Mouse (Mus musculus): ENCODE measurements around the gene Zic1. TPM values are rescaled to one million over a fixed set of nuclear protein-coding genes. Genes with fewer than 3 reads are reported as not detected.

Gene Zic1
- polyA plus RNA-seq (2014; fragmentation: Illumina TruSeq; extraction: RNeasy Lipid Tissue Mini Kit (QIAGEN cat#74804); ENCODE audit: low read depth, low replicate concordance): not detected

DNA sequence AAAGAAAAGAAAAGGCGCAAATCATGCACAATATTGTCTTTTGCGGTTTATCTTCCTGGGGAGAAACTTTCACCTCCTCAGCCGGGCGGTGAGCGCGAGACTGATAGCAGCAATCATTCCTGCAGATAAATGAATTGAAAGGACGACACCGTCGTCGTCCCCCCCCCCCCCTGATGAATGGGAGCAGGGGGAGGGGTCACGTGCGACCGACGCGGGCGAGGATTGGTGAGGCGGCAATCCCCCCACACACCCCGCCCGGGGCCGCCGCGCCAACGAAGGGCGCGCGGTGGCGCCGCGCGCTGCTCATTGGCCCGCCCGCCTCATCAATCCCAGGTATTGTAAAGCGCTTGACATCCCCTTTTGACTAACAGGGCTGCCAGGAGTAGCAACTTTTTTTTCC lies at the start of gene Zic1:
Gene Zic1 (minus strand): TSS at position 147 of the 400 bp plus-strand sequence.

DNA sequence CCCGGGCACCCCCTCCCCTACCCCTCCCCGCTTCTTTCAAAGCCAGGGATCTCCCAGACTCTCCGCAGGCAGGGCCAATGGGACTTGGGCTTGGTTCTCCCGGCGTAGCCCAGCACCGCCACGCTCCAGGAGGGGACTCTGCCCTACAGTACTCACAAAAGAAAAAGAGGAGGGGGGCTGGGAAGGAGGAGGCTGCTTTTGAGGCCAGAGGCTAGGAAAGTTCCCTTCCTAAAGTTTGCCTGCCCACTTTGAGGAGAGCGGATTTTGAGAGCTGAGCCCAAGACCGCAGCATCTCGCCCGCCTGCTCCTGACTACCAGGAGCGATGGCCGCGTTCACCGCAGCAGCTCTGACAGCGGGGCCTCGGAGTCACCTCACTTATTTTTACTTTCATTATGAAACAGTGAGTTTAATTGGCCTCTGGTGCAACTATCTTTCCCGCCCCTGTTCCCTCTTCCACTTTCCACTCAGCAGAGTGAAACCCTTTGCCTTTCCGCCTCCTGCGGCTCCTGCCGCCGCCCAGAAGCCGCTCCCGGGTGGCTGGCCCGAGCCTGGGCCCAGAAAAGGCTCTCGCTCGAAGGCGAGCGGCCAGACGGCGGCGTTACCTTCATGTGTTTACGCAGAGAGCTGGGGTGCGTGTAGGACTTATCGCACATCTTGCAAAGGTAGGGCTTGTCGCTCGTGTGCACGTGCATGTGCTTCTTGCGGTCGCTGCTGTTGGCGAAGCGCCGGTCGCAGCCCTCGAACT lies 3.6 kb downstream of the Zic1 start, which contains the start of gene Zic4:
Gene Zic4 (plus strand): TSS at position 558 of the 746 bp plus-strand sequence.

Other genes with a start within 250 kb of the Zic1 start
- not detected for gene Zic4, start 3.4 kb downstream of the Zic1 start, polyA plus RNA-seq (2014; fragmentation: Illumina TruSeq; extraction: RNeasy Lipid Tissue Mini Kit (QIAGEN cat#74804); ENCODE audit: low read depth, low replicate concordance)